Mouse (Mus musculus) cerebellum, adult (tissue): ENCODE results near the gene Klhl42.

Experiments
- ATAC-seq: cut with Nextera tagmentation; 2 replicates; pipeline ENCODE4 v1.9.2; 2017; ENCODE audit warnings: mild to moderate bottlenecking, moderate library complexity, mixed read lengths; ENCODE audit not compliant: insufficient number of reproducible peaks, low FRiP score, low TSS enrichment

Klhl42 gene

DNA sequence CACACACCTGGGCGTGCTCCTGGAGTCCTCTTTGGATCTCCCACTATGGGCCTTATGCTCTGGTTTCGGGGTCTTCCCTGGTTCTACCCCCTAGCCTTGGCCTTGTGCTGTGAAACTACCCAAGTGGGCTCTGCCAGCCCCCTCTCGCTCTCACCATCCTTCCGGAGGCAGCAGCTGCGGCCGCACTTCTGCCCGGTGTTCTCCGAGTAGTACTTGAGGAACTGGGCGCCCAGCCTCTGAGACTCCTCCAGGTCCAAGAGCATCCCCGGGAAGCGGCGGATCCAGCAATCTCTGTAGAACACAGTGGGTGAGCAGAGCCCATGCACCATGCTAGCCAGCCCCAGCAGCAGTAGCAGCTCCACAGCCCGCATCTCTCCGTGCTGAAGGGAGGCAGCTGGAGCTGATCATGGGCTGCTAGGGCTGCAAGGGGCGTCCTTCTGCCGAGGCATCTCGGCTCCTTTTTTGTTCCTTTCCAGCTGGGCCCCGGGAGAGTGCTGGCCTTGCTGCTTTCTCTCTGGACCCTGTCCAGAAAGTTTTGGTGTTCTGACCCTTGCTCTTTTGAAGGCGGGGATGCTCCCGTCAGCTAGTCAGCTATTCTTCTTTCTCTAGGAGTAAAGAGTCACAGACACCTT lies 4.5 kb upstream of the Klhl42 start, which contains the start of gene Mansc4:
TSS of gene Mansc4 (minus strand) at position 439 of the 632 bp plus-strand sequence.
- ATAC-seq, result no peak

DNA sequence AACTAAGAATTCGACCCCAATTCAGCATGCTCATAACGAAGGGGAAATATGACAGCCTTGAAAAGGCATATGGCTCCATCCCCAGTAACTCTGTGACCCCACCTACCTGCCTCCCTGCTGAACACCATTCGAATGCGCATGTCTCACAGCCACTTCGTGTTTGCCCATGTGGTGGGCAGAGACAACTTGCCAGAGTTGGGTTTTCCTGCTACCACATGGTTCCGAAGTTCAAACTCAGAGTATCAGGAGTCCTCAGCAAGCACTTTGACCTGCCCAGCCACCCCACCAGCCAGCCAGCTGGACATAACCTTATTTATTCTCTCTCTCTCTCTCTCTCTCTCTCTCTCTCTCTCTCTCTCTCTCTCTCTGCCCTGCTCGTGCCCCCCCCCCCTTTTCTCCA lies 3.4 kb upstream of the Klhl42 start:
- ATAC-seq, result no peak

DNA sequence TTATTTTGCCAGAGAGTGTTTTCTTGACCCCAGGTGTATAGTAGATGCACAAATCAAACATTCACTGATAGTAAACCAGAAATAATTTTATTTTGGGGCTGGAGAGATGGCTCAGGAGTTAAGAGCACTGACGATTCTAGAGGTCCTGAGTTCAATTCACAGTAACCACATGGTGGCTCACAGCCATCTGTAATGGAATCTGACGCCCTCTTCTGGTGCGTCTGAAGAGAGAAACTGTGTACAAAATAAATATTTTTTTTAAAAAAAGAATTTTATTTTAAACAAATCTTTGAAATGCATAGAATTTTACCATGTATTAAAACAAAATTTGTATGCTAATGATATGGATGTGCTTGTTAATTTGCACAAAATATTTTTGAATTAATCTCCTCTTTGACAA lies 2.7 kb upstream of the Klhl42 start:
- no peak for ATAC-seq

DNA sequence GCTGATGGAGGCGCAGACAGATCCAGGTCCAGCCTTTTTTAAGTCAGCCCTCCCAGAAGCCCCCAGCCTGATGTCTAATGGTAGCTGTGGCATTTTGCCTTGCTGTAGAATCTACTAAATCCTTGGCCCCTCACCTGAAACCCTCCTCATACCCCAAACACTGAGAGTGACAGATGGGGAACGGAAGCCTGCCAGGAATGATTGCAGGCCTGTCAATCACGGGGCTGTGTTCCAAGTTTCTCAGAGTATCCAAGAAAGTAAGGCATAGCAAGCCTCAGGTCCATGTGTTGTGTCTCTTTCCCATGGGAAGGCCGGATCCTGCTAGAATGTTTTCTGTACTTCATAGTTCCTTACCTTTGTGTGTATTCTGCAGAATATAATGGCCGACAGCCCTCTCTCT lies 988 bp upstream of the Klhl42 start:
- no peak for ATAC-seq

DNA sequence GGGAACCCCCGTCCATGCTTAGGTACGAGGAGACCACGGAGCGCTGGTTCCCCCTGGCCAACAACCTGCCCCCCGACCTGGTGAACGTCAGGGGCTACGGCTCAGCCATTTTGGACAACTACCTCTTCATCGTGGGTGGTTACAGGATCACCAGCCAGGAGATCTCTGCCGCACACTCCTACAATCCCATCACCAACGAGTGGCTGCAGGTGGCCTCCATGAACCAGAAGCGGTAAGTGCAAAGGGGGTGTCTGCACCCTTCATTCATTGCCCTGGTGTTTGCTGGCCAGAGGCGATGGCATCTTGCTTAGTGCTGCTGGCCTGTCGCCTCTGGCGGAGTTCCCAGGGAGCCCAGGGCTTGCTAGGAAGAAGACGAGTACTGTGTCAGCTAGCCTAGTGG lies 957 bp downstream of the Klhl42 start:
- ATAC-seq, result 0 out of 2 replicates have a peak, but pooled peaks have one; percentile 8

DNA sequence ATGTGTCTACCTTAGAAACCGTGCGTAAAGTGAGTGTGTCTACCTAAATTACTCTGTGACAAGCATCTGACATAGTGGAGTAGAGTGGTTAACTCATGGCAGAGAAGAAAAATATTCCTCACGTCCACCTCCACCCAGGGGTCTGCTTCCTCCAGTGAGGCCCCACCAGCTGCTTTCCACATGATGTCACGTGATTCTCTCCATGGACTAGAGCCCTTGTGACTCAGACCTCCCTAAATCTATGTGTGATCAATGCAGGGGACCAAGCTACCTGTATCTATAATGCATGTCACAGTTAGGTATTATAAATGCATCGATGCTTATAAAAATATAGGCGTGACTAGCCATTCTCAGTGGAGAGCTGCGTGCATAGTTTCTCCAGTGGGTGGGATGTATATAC lies 3.6 kb downstream of the Klhl42 start:
- ATAC-seq, result no peak

DNA sequence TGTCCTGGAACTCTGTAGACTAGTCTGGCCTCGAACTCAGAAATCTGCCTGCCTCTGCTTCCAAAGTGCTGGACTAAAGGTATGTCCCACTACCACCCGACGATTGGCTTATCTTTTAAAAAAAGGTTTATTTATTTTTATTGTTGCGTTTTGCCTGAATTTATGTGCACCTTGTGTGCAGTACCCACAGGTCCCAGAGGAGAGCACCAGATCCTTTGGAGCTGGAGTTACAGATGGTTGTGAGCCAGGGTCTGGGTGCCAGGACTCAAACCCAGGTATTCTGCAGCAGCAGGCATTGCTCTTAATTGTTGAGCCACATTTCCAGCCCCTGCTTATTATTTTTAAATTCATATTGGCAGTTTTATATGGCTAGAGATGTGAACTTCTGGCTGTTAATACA lies 4.9 kb downstream of the Klhl42 start:
- ATAC-seq, result no peak

DNA sequence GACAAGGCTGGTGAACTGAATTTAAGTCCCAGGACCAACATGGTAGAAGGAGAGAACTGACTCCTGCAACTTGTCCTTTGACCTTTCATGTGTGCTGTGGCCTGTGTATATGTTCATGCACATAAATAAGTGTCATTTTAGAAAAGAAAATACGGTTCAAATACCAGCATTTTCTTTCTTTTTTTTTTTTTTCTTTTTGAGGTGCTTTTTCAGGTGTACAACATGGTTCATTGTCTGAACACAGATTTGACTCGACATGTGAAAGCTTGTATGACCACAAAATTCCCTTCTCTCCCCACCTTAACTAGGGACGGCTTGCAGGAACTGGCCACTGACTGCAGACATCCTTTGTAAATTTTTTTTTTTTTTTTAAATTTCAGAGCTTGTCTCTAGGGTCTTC lies 5.8 kb downstream of the Klhl42 start:
- ATAC-seq, result no peak

DNA sequence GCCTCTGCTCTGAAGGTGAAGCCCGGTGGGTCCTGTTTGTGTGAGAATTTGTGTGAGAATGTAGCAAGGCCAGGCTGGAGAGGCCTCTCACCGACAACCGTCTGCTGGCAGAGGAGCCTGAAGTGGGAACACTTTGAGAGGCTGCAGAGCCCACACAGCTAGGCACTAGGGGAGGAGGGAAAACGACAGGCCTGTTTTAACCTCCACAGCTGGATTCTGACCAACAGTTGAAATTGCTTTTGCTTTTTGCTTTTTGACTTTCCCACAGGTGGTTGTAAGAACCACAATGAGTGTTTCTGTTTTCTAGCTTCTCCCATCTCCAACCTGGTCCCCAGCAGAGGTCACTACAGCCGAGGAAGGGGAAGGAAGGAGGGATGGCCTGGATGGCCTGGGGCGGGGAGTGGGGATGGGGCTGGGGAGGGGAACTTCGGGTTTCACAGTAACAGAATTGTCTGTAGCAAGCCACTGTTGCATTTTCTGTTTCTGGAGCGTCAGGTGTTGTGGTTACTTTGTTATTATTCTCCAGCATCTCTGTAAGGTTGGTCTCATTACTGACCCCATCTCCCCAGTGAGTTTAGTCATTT lies 6.3 kb downstream of the Klhl42 start:
- no peak for ATAC-seq

DNA sequence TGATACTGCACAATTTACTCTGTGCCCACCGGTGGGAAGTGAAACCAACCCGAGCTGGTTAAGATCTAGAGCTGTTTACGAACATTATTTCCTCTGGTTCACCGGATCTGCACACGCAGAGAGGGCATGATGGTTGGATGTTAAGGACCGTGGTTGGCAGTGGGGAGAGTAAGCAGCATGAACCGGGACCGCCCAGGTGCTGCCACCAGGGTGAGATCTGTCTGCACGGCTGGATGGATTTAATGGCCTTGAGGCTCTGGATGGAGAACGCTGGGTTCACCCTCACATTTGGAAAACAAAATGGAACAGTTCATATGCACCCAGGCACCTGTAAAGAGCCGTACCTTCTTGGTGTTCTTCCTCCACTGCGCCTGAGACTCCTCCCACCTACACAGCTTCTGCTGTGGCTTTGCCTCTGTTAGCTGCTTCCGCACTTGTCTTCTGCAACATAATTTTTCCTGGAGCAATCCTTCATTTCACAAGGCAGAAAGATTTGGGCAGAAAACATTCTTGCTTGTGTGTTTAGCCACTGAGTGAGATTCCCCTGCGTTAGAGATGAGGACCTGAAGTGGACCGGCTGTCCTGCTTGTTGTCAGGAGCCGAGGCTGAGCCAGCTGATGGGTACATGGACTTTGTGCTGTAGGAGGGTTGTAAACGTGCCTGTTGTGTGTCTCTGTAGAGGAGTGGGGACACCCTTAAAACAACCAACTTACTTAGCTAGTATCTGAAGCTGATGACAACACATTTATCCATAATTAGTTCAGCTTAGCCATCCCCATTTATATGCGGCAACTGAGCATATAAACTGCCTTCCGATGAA lies 8.5 kb downstream of the Klhl42 start:
- no peak for ATAC-seq

DNA sequence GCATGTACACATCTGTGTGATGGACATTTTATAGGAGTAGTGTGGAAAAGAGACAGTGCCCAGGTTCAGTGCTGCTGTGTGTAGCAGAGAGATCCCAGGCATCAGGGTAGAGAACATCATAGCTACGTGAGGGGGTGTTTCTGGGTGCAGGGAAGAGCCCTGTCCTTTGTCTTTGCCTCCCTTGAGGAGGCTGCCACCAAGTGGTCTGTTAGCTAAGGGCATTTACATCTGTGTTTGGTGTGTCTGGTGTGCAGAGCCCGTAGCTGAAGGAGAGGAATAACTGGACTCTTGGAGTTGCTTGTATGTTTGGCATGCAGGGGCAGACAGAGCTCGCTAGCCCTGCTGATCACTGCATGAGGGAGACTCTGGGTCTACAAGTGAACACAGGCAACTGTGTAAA lies 11.1 kb downstream of the Klhl42 start:
- no peak for ATAC-seq

DNA sequence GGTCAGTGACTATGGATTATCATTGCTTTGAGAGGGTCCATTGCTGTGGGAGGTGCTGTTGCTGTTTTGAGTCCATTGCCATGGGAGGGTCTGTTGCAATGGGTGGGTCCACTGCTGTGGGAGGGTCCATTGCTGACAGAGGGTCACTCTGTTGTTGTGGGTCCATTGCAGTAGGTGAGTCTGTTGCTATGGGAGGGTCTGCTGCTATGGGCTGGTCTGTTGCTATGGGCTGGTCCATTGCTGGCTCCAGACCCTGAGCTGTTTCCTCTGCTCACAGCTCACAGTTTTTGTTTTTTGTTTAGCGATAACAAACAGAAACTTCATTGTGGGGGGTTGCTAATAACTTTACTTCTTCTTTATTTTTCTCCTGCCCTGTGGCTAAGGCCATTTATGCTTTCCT lies 14.3 kb downstream of the Klhl42 start:
- ATAC-seq, result no peak

DNA sequence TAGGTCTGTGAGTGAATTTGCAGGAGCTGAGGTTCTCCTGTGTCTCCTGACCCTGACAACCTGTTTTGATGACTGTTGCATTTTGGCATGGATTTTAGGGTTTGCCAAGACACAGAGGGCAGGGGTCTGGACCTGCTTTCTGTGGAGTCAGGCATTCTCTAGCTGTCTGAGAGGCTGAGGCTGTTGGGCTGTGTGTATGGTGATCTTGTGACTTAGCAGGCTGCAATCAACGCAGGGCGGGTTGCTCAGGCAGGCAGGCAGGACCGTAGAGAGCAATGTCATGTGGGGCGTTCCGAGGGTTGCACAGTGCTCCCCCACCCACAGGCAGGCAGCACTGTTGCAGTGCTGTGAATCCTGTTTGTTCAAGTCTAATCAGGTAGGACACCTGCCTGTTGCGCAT lies 15.5 kb downstream of the Klhl42 start:
- no peak for ATAC-seq

DNA sequence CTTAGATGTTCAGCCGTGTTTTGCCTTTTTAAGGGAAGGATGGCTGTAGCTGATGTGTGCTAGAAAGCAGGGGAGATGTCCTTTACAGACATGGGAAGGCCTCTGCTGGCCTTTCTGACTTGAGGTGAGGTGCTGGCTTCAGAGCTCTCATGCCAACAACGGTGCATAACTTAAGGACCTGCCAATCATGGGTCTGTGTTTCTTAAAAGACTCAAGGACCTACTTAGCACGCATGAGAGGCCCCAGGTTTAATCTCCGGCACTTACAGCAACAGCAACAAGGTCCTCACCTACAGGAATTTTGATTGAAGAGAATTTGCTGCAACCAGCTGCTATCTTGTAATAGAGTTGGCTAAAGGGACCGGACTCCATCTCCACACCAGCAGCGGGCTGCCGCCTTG lies 18.1 kb downstream of the Klhl42 start:
- no peak for ATAC-seq

DNA sequence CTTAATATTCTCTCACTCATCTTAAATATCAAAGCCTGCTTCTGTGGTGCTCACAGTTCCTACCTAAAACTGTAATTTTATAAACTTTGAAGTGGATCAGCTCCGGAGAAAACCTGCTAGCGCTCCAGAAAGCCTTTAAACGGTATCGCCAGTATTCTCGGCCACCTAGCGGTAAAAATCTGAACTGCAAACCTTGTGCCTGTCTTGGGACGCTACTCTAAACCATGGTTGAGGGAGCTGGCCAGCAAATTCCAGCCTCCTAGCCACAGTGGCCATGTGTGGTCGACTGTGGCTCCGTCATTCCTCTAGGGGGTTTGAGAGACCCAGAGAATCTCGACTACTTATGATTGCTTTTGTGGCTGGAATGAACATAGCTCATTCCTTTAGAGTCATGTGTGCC lies 25.4 kb downstream of the Klhl42 start:
- peak; percentile 82 for ATAC-seq

DNA sequence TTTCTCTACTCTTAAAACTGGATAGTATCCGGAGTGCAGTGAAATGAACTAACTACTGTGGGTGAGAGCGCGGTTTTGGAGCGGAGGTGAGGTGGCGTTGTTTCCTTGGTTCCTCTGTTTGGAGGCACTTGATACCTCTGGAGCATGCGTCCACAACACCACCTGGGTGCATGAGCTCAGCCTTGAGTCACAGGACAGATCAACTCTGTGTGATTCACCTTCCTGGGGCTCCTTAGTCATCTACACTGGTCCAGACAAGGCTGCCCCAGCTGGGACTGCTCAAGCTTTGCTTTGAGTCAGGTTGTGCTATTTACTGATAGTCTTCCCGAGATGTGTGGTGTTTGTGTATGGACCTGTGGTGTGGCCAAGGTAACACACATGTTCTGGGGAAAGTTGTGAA lies 26.6 kb downstream of the Klhl42 start:
- ATAC-seq, result no peak

DNA sequence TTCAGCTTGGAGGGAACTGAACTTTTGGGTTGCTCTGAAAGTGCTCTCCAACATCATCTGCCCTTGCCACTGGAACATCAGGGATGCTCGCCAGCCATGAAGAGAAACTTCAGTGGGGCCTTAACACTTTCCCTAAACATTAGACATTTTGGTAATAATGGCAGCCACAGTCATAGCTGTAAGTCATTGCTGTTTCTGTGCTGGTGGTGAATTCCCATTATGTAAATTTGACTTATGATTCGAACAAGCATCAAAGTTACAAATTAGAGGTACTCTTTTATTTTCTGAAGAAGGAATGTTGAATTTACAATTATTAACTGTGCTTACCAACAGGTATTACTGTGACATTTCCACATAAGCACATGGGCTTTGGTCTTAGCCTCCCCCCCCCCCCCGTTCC lies 27.0 kb downstream of the Klhl42 start:
- ATAC-seq, result no peak

DNA sequence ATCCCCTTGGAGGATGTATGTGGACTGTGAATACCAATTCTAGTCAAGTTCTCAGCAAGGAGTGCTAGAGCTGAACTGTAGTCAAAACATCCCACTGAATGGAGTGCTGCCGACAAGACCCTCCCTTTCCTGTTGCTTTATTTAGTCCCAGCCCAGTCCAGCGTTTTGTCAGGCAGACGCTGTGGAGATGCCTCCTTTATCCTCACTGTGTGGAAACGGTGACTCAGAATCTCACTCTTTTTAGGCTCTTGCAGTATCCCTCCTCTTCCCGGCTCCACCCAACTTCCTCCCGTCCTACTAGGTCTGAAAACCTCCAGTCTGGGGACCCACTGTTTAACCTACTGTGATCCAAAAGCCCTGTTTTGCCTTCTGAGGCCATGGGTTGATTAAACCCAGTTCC lies 30.1 kb downstream of the Klhl42 start:
- no peak for ATAC-seq

DNA sequence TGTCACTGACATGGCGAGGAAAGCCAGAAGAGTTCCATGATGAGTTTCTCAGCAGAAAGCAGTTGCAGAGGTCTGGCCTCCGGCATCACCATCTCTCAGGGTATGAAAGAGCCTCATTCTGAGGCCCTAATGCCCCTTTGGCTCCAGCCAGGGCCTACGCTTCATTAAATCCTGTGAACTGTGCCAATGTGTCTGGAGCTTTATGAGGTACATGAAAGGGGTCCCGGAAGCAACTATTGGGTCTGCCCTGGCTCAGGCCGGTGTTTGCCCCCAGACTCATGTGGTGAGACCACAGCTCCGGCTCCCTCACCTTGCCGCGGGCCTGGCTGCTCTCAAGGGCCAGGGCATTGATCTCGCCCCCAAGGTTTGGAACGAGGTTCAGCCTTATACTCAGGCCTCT lies 36.1 kb downstream of the Klhl42 start:
- ATAC-seq, result 0 out of 2 replicates have a peak, but pooled peaks have one; percentile 10

DNA sequence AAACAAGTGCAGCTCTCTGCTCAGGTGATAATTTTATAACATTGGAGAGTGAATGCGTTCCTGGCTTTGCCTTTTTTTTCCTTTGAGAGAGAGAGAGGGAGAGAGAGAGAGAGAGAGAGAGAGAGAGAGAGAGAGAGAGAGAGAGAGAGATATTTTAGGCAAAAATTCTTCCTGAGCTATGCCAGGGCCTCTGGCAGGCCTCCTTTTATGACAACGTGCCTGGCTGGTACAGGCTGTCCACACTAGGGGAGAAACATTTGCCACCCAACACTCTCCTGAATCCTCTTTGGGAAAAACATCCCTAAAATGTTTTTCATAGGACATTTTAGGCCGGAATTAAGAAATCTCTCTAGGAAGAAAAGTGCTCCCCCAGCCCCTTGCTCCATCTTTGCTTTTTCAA lies 47.1 kb downstream of the Klhl42 start:
- ATAC-seq, result no peak

DNA sequence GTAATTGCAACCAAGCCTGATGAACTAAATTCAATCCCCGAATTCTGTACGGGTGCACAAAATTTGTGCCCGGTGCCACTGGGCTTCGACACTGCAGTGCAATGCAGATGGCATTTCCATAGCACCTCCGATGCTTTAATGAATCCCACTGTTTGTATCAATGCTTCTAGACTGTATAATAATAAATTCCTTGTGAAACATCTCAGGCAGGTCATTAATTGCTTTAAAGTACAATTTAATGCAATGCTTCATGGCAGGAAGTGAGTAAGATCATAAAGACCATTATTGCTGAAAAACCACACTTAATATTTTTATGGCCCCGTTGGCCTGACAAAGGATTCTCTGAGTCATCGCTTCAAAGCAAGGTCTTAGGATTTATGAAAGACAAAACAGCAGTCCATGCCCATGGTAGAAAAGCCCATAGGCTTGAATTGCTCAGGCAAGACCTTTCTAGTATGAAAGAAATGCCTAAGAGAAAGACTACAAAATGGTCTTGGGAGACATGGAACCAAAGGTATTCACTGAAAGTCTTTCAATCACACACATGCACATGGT lies 49.5 kb downstream of the Klhl42 start:
- ATAC-seq, result no peak
